Mouse (Mus musculus): Measurements from ENCODE around the gene Gramd1b. TPM values are rescaled to one million over a fixed set of nuclear protein-coding genes. Genes with fewer than 3 reads are reported as not detected.

The Gramd1b gene
- total RNA-seq, 2 experiments from 2014 or later: 1.1 to 5.4 TPM

- no peak for ATAC-seq (replicated peaks; ENCODE audit: low FRiP score, poor library complexity, severe bottlenecking)
Measured at GRCm38 (mm10) chr9:40382508-40382907, 148.7 kb downstream of the Gramd1b start.

DNA sequence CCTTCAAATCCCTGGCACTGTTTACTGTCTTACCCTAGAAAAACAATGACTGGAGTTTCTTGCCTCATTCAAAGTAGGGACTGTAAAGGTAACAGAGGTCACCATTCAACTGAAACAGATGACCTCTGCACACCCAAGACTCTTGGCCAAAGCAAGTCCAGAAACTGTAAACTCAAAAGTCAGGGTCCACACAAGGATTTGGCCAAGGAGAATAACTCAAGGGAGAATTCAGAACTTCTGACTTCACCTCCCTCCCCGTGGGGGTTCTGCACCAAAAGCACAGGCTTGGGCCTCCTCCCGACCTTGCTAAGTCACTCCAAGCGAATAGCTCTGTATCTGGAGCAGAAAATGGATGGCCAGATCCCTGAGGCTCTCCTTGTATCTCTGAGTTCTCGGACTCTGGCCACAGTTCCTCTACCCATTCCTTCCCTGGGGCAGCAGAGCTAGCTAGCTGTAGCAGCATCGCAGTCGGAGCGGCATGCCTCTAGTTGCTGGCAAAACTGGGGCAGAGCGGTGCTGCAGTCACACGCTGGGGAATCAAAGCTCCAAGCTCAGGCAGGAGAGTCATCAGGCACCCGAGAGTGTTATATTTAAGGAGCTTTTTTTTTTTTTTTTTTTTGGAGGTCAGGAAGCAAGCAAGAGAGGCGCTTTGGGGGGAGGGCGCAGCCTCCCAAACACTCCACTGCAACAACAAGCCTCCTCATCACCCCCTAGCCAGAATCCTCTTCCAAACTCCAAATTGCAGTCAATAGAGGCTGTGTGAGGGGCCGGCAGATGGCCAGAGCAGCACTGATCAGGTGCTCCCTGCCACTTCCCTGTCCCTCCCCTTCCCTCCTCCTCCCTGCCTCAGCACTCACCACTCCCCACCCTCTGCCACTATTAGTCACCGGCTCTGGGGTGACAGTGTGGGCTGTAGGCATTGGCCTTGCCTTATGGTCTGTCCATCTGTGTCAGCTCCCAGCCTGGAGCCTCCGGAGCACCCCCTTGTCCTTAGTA, 149.5 kb downstream of the Gramd1b start:
- ATAC-seq (replicated peaks; ENCODE audit: low FRiP score, poor library complexity, severe bottlenecking): no peak

- ATAC-seq (replicated peaks; ENCODE audit: low FRiP score, poor library complexity, severe bottlenecking): no peak
Measured at GRCm38 (mm10) chr9:40376711-40377410, 154.3 kb downstream of the Gramd1b start.

GRCm38 (mm10) chr9:40376139-40376541, 155.0 kb downstream of the Gramd1b start:
- ATAC-seq (replicated peaks; ENCODE audit: low FRiP score, poor library complexity, severe bottlenecking): no peak

GRCm38 (mm10) chr9:40375518-40375917, 155.7 kb downstream of the Gramd1b start:
- no peak for ATAC-seq (replicated peaks; ENCODE audit: low FRiP score, poor library complexity, severe bottlenecking)

DNA sequence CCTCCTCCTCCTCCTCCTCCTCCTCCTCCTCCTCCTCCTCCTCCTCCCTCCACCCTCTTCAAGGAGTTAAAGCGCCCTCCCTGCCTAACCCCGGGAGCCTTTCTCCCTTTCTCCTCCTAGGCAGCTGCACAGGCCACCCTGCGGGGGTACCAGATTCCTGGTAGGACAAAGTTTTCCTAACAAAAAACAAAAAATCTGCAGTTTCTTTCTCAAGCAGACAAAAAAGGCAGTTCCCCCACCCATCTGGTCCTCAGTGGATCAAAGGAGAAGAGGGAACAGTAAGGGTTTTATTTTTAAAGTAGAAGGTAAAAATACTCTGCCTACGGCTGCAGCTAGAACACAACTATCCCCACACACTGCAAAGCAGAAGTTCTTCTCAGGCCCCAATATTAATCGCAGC, 156.2 kb downstream of the Gramd1b start:
- no peak for ATAC-seq (replicated peaks; ENCODE audit: low FRiP score, poor library complexity, severe bottlenecking)

- ATAC-seq (replicated peaks; ENCODE audit: low FRiP score, poor library complexity, severe bottlenecking): no peak
Measured at GRCm38 (mm10) chr9:40374533-40374971, 156.6 kb downstream of the Gramd1b start.

GRCm38 (mm10) chr9:40374052-40374451, 157.1 kb downstream of the Gramd1b start:
- ATAC-seq (replicated peaks; ENCODE audit: low FRiP score, poor library complexity, severe bottlenecking): no peak

GRCm38 (mm10) chr9:40370151-40370550, 161.0 kb downstream of the Gramd1b start:
- no peak for ATAC-seq (replicated peaks; ENCODE audit: low FRiP score, poor library complexity, severe bottlenecking)

GRCm38 (mm10) chr9:40366795-40367194, 164.4 kb downstream of the Gramd1b start:
- no peak for ATAC-seq (replicated peaks; ENCODE audit: low FRiP score, poor library complexity, severe bottlenecking)

DNA sequence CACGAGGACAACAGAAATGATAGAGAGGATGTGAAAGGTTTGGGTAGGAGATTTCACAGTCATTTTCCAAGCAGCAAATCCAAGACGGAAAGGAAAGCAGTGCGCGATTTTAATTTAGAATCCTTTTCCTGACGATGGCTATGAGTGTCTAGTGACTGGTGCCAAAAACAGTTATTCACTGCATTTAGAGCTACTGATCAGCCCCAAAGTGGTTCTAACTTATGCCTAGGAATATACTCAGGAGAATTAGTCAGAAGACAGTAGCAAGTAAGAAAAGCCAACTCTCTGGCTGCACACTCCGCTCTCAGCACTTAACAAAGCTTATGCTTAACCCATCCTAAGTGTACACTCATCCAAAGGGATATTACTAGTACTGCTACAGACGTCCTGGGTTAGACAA, 166.9 kb downstream of the Gramd1b start:
- no peak for ATAC-seq (replicated peaks; ENCODE audit: low FRiP score, poor library complexity, severe bottlenecking)

DNA sequence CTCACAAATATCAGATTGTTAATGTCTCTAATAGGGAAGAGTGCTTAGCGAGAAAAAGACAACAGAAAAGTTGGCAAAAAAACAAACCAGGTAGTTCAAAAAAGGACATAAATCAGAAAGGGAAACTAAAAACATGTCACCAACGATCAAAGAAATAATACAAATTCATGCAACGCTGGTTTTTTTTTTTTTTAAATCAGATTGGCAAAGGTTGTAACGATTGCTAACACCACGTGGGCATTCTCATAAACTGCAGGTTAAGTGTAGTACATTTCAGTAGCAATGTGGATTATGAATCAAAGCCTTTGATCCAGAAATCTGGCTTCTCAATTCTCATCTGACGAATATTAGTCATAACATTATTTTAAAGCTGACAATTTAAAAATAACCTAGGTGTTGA, 169.2 kb downstream of the Gramd1b start:
- no peak for ATAC-seq (replicated peaks; ENCODE audit: low FRiP score, poor library complexity, severe bottlenecking)

GRCm38 (mm10) chr9:40358408-40358896, 172.7 kb downstream of the Gramd1b start:
- no peak for ATAC-seq (replicated peaks; ENCODE audit: low FRiP score, poor library complexity, severe bottlenecking)

DNA sequence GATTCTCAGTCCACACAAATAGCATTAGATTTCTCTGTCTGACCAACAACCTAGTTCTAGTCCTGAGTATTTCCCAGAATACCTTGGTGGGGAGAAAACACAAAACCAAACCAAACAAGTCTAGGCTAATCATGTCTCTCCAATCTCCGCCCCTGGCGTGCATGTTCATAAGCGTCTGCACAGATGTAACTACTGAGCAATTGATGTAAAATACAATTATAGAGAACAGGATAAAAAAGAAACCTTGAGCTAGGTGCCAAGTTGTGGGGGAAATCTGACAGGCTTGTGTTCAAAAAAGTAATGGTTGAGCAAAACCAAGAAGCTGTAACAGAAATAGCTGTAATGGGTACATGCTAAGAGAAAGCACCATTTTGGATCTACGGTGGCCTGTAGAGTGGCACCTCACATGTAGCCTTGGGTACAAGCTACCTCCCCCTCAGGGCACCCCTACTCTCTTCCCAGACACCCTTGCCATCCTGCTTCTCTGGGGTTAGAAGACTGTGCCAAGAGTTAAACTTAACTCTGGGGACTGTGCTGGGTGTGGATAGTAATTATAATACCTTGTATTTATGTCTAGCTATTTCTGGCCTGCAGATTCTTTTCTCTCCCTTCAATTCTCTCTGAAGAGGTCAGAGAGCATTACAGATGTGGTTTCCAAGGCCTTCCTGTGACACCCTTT, 174.3 kb downstream of the Gramd1b start:
- ATAC-seq (replicated peaks; ENCODE audit: low FRiP score, poor library complexity, severe bottlenecking): no peak

DNA sequence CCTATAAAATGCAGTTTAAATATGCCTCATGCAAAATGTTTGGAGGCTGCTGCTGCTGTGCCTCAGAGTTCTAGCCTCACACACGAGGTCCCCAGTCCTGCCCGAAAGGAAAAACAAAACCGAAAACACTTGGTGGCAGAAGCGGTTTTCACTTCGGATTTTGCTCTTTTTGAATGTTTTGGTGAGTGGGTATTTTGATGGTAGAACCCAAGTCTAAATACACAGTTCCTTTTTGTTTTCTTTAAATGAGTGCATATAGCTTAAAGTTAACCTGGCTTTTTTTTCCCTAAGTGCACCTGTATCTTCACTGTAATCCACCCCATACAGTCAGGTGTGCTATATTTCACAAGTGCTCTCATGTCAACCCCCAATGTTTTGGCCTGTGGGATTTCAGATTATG, 174.8 kb downstream of the Gramd1b start:
- no peak for ATAC-seq (replicated peaks; ENCODE audit: low FRiP score, poor library complexity, severe bottlenecking)

DNA sequence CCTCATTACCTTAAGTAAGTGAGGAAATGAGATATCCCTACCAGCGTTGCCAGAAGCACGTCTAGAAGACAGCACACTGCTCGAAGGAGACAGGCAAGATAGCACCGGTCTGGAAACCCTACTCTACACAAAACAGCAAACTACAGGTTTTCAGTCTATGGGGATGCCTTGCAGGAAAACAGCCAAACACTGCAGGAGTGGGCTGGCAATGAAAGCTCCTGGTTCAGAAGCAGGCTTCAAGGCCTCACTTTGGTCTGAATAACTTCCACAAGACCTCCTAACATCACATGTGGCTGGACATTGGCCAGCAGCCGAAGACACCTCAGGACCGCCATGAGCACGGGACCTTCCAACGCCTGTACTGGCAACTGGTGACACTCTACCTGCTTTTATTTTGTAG, 175.8 kb downstream of the Gramd1b start:
- no peak for ATAC-seq (replicated peaks; ENCODE audit: low FRiP score, poor library complexity, severe bottlenecking)

GRCm38 (mm10) chr9:40353596-40353995, 177.6 kb downstream of the Gramd1b start:
- no peak for ATAC-seq (replicated peaks; ENCODE audit: low FRiP score, poor library complexity, severe bottlenecking)

DNA sequence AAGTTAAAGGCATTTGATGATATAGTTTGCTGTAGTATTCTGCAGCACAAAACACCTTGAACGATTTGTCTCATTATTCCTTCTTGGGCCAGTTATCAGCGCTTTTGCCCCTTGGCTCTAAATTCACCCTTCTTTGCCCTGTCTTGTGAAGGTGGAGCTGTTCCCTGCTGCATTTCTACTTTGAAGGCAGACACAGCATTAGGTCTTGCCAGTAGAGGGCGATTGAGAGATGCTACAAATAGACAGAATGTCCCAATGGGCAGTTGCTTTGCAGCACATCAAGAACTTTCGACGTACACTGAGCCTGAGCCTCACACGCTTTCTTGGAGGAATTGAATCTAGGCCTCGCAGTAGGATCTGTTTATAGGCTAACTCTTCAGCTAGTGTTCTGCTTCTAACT, 180.5 kb downstream of the Gramd1b start:
- no peak for ATAC-seq (replicated peaks; ENCODE audit: low FRiP score, poor library complexity, severe bottlenecking)

GRCm38 (mm10) chr9:40350052-40350451, 181.1 kb downstream of the Gramd1b start:
- no peak for ATAC-seq (replicated peaks; ENCODE audit: low FRiP score, poor library complexity, severe bottlenecking)

GRCm38 (mm10) chr9:40349554-40349953, 181.6 kb downstream of the Gramd1b start:
- no peak for ATAC-seq (replicated peaks; ENCODE audit: low FRiP score, poor library complexity, severe bottlenecking)
